ENCODE assay signal across 22 mouse cellular contexts in genomic region chr12:81224843-81225242, GRCm38 (mm10).
"Had no signal": no experiment of that assay in that cellular context is flagged by ENCODE, and none has a peak within 500 bp of the region (broad histone marks: within the 10 kb centered on the region; RNA-seq: fewer than 3 reads in every experiment).

No protein-coding gene starts in this region.

- H3K4me2 ChIP-seq: heart, embryonic 11.5 days; hindbrain, embryonic 12.5 days; hindbrain, embryonic 15.5 days; kidney, embryonic 15.5 days; limb, embryonic 12.5 days; liver, embryonic 12.5 days had no signal

- ATAC-seq: intestine, embryonic 16.5 days; liver, embryonic 12.5 days had no signal

- H3K9me3 ChIP-seq: hindbrain, embryonic 12.5 days; hindbrain, embryonic 15.5 days; kidney, embryonic 15.5 days; limb, embryonic 12.5 days; liver, embryonic 12.5 days had no signal

- H3K4me3 ChIP-seq: hindbrain, embryonic 12.5 days; hindbrain, embryonic 15.5 days; kidney, embryonic 15.5 days; limb, embryonic 12.5 days; liver, embryonic 12.5 days had no signal

- H3K36me3 ChIP-seq: hindbrain, embryonic 12.5 days; hindbrain, embryonic 15.5 days; kidney, embryonic 15.5 days; limb, embryonic 12.5 days; liver, embryonic 12.5 days had no signal

- H3K27me3 ChIP-seq: hindbrain, embryonic 12.5 days; hindbrain, embryonic 15.5 days; kidney, embryonic 15.5 days; liver, embryonic 12.5 days had no signal

- H3K9ac ChIP-seq: hindbrain, embryonic 12.5 days; hindbrain, embryonic 15.5 days; kidney, embryonic 15.5 days; limb, embryonic 12.5 days; liver, embryonic 12.5 days; liver, embryonic 14.5 days had no signal

- H3K4me1 ChIP-seq: kidney, embryonic 15.5 days; limb, embryonic 12.5 days; liver, embryonic 12.5 days had no signal

- H3K27ac ChIP-seq: hindbrain, embryonic 12.5 days; hindbrain, embryonic 15.5 days; kidney, embryonic 15.5 days; kidney, postnatal 0 days; limb, embryonic 12.5 days; liver, embryonic 12.5 days; liver, embryonic 14.5 days had no signal

- DNase-seq: gastrocnemius, postnatal 14 days; gastrocnemius, postnatal 36 days; heart, adult 18-20 months; heart, postnatal 10 days; kidney, adult 11 months; kidney, adult 2 months; kidney, adult 9 months; kidney, postnatal 14 days; kidney, postnatal 36 days; layer of hippocampus, adult 9-11 months; layer of hippocampus, postnatal 36 days; left cerebral cortex, postnatal 4 days; lung, adult 18-20 months had no signal
